Mouse (Mus musculus): ENCODE data around the gene Alpl.

GRCm38 (mm10) chr4:137752471-137752870, 43.7 kb downstream of the Alpl start:
- TF ChIP-seq POLR2A (IDR thresholded peaks at IDR 0.05; ENCODE audit: insufficient read depth, low read depth, low read length) (no peak), CTCF (IDR thresholded peaks at IDR 0.05; ENCODE audit: insufficient read depth, low read depth, low read length) (no peak)
